Mouse (Mus musculus) gastrocnemius, postnatal 36 days (tissue): Measurements from ENCODE around the gene Ano3. TPM values are rescaled to one million over a fixed set of nuclear protein-coding genes. Genes with fewer than 3 reads are reported as not detected.
"Not testable (repeated sequence)": the region's sequence is repeated elsewhere in the genome, so short reads cannot be mapped to it uniquely, and the experiment has no call there.

Source experiments
- DNase-seq, 2 experiments: peaks; one replicate each; pipeline ENCODE4 v3.0.0; 2022
- intact Hi-C: fragments of 180-260 bp; cut with DNase I; formaldehyde crosslinking; loops from one replicate; pipeline ENCODE4 v1.15.1; 2025
- long read RNA-seq, 2 experiments: library from polyadenylated mRNA; stranded (forward); transcript quantifications; one replicate each; pipeline ENCODE4 v2.0.0; 2021
- total RNA-seq, 2 experiments: library from RNA; stranded (reverse); gene quantifications; 2 replicates each; pipeline ENCODE4 v1.2.3; 2021

Gene Ano3
- not detected for total RNA-seq
- long read RNA-seq, experiment 1, partial matches to known transcripts: 0 of 2 reads
- long read RNA-seq, experiment 1, other reads (novel, unspliced or antisense): 2 of 2 reads
- long read RNA-seq, experiment 2: 0 reads

DNA sequence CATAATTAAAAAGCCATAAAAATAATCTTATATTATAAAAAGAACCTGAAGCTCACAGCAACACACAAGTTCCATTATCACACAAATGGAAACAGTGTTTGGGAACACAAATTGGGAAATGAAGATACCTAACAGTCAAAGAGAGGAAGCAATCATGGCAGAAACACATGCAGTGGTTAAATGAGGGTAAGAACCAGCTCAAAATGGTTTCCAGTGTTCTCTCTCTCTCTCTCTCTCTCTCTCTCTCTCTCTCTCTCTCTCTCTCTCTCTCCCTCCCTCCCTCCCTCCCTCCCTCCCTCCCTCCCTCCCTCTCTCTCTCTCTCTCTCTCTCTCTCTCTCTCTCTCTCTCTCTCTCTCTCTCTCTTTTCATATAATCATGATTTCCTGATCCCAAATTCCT is at the start of gene Ano3:
Ano3 (minus strand) TSS at position 101 of the 400 bp plus-strand sequence.
- intact Hi-C loops, DNase-seq: not testable (repeated sequence)

DNA sequence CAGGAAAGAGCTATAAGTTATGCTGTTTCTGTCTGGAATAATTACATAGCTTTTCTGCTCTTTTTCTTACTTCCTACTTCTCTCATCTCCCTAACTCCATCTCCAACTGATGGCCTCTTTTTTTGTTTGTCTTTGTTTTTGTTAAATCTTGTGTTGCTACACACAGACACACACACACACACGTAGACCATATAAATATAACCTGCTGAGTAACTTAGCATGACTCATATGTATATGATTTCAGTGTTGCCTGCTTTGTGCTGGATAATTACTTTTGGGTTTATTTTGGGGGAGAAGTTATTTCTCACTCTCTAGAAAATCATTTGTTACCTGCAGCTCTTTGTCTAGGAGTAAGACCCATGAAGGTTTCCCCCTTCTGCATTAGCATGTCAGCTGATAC is 39.3 kb upstream of the Ano3 start:
- intact Hi-C loops: no loop called here
- DNase-seq: no peak

DNA sequence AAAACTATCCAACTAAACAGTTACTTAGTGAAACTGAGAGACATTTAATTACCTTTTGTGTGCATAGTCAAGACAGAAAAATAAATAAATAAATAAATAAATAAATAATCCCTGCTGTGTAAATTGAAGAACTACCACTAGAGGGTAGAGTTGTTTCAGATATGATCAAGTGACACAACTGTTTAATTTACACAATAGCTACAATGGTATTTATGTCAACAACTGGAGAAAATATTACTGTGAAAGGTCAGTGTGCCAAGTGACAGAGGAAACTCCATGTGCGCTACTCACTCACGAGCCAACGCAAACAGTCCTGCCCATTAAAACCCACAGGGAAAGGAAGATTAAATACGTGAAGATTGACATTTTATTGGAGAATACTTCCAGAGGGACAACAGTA is 38.8 kb upstream of the Ano3 start:
- intact Hi-C loops: loop anchor here (10.0 kb wide), 1 partner anchor 325 kb away; no protein-coding TSS in a partner anchor
- no peak for DNase-seq

DNA sequence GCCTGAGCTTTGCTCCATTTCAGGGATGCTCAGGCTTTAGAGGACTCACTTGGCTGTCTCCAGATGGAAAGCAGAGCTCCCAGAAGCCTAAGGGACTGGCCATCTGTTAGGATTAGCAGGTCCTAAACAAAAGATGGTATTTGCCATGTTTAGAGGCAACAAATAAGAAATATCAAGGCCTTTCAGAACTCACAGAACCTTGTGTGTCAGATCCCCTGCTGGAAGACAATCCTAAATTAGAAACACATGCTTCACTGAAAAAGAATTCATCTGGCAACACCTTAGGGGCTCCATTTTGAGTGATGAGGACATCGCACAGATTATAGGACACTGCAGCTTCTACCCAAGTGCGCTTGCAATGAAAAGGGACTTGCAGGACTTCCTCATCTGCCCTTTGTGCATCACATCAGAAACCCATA is 35.1 kb upstream of the Ano3 start:
- intact Hi-C loops: loop anchor here (10.0 kb wide), 1 partner anchor 321 kb away; no protein-coding TSS in a partner anchor
- no peak for DNase-seq

DNA sequence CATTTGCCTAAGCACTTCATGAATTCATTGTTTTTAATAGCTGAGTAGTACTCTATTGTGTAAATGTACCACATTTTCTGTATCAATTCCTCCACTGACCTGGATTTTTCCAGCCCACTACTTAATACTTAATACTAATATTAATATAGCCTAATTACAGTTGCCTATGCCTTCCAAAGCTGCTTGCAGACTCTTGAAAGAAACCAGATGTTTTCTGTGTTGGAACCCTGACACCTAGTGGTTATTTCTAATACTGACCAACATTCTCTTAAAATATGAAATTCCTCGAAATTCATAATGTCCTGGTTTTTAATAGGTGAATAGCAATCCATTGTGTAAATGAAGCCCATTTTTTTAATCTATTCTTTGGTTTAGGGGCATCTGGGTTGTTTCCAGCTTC is 31.0 kb upstream of the Ano3 start:
- no peak for DNase-seq
- intact Hi-C loops: loop anchor here (10.0 kb wide), 1 partner anchor 317 kb away; no protein-coding TSS in a partner anchor

DNA sequence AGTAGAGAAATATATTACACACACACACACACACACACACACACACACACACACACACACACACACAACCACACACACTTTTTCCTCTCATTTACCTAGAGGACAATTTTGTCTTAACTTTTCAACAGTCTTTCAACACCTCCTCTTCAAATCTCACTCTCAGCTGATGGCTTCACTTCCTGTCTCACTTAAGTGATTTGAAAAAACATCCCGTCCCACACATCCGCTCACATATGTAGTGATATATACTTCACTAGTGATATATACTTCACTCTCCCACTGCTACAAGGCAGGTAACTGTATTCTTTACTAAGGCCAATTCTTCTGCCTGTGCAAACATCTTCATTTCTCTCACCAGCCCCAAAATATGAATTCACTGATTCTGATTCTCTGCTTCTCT is 28.9 kb upstream of the Ano3 start:
- DNase-seq: no peak
- intact Hi-C loops: loop anchor here (10.0 kb wide), 1 partner anchor 315 kb away; no protein-coding TSS in a partner anchor

DNA sequence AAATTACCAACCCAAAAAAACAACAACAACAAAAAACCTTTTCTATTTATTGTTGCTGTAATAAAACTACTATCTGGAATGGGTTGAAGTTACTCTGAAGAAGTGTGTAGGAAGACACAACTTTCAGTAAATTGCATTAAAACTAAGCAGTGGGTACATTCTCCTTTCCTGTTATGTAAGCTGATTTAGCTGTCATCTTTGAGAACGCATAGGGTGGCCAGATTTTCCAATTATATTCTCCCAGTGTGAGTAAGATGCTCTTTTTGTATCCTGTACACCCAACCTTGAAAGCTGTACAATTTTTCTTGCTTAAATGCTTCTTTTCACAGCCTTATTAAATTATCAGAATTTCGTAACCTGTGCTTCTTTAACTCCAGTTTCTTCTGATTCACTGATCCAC is 26.1 kb upstream of the Ano3 start:
- intact Hi-C loops: no loop called here
- DNase-seq: no peak

DNA sequence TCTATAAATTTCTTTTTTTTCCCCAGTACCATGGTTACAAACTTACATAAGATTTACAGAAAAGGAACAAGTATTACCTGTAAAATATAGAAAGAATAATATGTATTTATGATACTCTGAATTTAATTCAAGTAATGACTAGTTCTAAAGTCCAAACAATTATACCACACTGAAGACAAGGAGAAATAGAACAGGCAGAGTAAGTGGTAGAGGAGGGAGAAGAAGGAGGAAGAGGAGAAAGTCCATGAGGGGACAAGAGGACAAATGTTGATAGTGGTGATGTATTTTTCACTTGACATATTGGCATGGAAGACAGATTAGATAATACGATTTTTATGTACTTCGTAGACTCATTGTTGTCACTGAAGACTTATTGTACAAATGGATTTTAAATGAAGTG is 19.4 kb upstream of the Ano3 start:
- no peak for DNase-seq
- intact Hi-C loops: no loop called here

DNA sequence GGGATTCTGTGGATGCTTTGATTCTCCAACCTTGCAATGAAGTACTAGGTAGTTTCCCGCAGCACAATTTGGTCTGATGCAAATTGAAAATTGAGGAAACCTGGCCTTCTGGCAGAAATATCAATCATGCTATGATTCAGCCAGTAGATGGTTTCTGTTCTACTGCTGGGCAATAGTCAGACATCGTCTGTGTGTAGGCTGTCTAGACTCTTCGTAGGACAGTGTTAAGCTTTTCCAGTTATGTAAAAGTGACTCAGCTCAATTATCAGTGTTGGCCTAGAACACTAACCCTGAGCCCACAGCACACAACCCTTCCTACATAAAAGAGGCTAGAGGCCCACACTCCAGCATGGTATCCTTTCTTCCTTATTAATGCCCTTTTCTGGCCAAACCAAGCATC is 14.7 kb upstream of the Ano3 start:
- intact Hi-C loops: no loop called here

DNA sequence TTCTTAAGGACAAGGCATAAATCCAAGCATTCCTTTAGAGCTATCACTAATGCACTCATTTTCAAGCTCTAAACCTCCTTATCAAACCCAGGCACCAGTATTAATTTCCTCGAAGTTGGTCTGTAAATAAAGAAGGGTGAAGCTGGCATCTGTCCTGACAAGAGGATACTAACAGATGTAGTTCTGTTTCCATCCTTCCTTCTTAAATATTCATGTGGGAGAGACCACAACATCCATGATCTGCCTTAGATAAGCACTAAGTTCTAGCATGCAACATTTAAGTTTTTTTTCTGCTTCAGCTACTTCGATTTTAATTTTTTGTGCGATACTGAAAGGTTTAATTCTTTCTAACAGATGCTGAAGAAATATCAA is 305 bp downstream of the Ano3 start:
- intact Hi-C loops: no loop called here
- DNase-seq: no peak

More for the DNA sequence above, 14.7 kb upstream of the Ano3 start:
- no peak for DNase-seq

DNA sequence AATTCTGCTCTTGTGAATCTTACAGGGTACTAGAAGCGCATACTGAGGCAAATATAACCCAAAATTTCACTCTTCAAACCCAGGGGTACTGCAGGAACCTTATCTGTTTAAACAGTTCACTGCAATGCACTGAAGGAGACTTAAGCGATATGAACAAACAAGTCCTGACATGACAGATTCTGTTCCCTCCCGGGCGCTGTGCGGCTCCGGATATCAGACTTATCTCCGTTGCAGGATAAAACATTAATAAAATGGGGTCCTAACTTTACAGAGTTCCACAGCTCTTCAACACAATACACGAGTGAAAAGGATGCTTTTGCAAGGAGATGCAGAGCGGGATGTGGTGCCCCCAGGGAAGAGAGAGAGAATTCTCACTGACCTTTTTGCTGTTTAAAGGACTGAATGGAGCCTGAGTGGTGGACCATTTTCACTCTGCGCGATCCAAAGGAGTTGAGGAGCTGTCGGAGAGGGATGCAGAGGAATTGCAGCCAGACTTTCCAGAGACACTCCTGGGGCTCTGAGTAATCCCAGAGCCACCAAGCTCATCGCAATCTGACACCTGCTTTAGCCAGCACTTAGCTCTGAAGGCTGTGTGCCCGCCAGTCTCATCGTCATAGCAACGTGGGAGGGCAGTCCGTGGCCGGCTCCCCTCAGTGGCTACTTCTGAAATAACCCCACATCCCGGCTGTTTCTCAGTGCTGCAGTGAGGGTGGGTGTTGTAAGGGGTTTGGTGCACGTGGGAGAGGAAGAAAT is 868 bp downstream of the Ano3 start:
- intact Hi-C loops: no loop called here
- peak; percentile 10 to 22 for DNase-seq

DNA sequence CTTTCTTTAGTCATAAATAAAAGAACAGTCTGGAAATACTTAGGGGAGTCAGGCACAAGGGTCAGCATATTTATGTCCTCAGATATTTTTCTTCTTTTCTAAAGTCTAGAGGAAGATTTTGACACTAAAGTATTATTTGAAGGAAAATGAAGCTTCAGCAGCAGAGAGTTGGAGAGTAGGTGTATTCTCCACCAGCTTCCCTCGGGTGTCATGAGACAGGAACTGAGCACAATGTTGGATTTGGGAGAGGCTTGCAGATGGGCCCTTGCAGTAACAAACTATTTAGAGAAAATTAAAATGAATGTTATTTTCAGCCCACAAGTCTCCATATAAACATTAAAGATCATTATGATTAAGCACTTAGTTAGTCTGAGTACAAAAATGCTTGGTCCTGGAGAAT is 5.6 kb downstream of the Ano3 start:
- no peak for DNase-seq
- intact Hi-C loops: no loop called here

DNA sequence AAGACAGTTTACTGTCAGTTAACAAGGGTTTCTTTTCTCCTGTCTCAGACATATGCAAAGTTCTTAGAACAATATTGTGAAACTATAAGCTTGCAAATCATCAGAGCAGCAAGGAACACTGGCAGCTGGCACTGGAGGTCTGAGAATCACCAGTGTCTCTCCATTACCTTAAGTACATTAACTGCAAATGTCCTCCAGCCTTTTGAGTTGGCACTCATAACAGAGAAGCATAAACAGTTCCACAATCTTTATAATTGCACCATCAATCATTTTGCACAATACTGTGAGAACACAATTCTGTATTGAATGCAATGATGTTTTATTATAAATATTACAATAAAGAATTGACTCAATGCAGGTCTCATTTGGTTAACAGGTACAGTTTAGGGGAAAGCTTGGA is 15.0 kb downstream of the Ano3 start:
- no peak for DNase-seq
- intact Hi-C loops: no loop called here

DNA sequence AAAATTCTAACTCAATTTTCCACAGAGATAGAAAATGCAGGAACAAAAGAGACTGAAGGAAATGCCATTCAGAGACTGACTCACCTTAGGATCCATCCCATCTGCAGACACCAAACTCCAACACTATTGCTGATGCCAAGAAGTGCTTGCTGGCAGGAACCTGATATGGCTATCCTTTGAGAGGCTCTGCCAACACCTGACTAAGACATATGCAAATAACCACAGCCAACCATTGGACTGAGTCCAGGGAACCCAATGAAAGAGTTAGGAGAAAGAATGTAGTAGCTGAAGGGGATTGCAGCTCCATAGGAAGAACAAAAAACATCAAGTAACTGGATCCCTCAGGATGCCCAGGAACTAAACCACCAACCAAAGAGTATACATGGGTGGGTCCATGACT is 21.6 kb downstream of the Ano3 start:
- DNase-seq: no peak
- intact Hi-C loops: no loop called here

DNA sequence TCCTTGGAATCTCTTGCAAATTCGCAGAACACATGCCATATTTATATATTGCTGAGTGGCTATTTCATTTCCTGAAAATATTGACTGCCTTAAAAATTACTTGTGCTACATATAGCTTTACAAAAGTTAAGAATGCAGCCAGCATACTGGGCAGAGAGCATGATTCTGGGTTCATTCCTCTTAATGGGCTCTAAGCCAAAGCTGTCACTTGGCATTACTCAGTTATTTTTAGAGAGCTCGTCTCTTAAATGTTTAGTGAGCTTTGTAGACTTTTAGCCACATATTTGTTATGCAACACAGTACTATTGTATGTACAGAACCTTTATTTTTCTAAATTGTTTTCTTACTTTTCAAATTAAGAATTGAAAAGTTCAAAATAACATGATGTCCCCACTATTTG is 41.2 kb downstream of the Ano3 start:
- intact Hi-C loops: no loop called here
- DNase-seq: no peak

DNA sequence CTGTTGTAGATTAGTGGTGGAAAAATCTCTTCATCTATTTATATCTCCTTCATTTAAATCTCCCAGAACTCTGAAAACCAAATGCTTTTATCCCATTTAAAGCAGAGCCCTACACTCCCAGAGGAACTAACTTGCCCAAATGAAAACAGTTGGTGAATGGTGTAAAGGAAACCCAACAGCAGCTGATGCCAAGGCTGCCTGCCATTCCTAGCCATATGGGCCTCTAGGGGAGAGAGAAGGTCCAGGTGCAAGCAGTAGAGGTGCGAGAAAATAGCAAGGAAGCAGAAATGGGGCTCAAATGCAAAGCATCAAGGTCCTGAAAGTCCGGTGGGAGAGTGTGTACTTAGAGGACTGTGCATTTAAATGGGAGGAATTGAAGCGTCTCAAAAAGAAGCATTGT is 44.2 kb downstream of the Ano3 start:
- intact Hi-C loops: no loop called here

DNA sequence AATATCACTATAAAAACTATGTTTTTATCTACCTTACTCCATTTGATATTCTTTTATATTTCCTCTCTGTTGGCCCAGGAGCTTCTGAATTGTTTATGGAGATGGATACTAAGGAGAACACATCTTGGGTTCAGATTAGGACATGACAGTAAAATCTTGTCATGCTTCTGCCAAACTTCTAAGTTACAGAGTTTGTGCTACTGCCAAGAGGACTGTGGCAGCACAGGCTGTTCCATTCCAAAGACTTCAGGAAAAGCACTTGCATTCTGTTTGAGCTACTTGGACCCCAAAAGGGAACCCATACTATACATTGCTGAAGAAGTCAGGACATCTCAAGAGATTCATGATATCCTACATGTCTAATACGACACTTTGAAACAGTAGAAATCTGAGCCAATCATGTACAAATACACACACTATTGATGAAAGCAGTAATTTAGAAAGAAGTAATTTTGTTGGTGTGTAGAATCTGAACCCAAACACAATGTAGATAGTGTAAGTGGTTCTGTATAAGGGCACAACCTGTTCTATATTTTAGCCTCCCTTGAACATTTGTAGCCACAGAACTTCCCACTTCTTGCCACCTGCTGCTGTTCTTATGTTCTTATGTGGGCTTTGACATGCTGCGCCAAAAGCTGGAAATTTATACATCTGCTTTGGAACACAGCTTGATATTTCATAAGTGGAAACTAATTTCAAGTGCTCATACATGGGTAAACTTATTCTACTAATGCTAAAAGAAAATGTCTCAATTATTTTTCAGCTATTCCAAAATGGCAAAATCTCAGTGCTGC is 54.0 kb downstream of the Ano3 start:
- intact Hi-C loops: no loop called here
- DNase-seq: no peak

More for the DNA sequence above, 44.2 kb downstream of the Ano3 start:
- DNase-seq: no peak

DNA sequence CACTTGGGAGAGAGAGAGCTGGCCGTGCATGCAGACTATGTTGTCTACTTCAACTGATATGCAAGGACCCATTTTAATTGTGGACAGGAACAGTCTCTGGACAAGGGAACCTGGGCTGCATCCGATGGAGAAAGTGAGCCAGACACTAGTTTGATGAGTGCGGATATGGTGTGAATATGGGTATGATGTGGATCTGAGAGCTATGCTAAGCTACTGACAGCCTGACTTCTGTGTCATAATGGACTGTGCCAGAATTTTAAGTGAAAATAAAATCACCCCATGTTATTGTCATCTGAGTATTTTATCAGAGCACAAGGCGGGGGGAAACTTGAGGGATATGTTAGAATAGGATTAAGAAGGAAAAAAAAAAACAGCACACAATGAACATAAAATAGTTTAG is 79.1 kb downstream of the Ano3 start:
- DNase-seq: no peak
- intact Hi-C loops: no loop called here

DNA sequence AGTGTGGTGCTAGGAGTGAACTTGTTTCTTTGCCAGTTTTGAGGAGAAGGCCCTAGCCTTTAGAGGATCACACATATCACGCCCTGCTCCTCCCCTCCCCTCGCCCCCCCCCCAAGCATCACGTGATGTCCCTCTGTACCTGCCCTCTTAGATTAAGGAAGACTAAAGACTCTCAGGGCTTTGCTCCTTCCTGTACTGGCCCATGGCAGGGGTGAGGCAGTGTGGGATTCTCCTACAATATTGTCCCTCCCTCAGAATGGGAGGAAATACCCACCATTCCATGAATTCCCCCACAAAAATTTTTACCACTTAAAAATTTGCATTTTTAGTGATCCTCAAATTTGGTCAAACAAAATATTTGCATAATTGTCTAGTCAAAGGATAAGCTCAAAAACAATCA is 85.1 kb downstream of the Ano3 start:
- intact Hi-C loops: no loop called here
- no peak for DNase-seq

DNA sequence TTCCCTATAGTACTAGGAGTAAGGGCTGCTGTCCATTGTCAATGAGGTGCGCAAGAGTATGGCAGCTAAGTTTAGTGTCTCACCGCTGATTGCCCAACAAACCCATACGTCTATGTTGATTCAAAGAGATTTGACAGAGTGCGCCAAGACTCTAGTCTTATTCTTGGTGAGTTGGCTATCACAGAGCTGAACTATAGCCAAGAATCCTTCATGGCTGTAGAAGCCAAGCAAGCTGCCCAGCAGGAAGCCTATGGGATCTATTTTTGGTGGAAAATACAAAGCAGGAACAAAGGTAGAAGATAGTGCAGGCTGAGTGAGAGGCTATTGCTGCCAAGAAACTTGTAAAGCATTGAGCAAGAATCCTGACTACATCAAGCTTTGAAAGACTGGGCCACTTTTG is 87.3 kb downstream of the Ano3 start:
- DNase-seq: no peak
- intact Hi-C loops: no loop called here

DNA sequence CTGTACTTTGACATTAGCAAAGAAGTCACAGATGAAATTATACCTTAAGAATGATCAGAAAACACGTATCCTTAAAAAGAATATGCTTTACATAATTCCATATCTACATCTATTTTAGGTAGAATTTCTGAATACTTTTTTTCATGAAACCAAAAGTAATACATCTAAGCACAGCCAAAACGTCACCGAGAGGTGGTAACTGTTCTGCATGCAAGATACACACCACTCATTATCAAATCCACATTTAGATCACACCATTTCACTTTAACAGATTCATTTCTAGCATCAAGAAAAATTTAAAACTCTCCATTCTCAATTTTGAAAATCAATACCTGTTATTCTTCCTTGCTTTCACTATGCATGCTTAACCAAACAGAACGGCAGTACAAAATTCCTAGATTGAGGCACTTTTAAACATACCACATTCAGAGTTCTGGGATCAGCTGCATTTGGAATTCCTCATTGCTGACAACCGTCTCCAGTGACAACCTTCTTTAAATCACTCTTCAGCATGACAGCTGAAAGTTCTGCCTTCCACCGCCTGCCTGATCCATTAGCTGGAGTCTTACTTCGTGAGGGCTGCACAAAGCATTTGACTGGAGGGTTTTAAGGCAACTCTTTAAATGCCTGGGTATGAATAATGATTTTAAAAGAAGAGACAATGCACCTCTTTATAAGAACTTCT is 111.0 kb downstream of the Ano3 start:
- no peak for DNase-seq
- intact Hi-C loops: no loop called here
